ENCODE assay signal across 13 mouse cellular contexts in genomic region chr6:135817391-135817790, GRCm38 (mm10).
A peak's percentile ranks its signal among the peaks of the same experiment; 100 is the strongest.
DNase-seq lines count a peak whose midpoint lies in the region; TF ChIP-seq lines count a peak whose summit lies in the region.
"Had no signal": no experiment of that assay in that cellular context is flagged by ENCODE, and none has a peak within 500 bp of the region (broad histone marks: within the 10 kb centered on the region; RNA-seq: fewer than 3 reads in every experiment).

No protein-coding gene starts in this region.

- DNase-seq in gastrocnemius, postnatal 25 days: peak; percentile 15
- no peak for DNase-seq in gastrocnemius, adult 8-10 months (ENCODE audit: low spot score in 2 of 2)
- no peak for DNase-seq in layer of hippocampus, adult 2 months (ENCODE audit: low spot score in 2 of 2)
- DNase-seq in layer of hippocampus, adult 9-11 months: no peak
- DNase-seq in Muller cell, postnatal 12 days (ENCODE audit: inconsistent ontology term): peak; percentile 86
- DNase-seq in kidney, postnatal 10 days: peak; percentile 13
- DNase-seq in T-cell, adult 2 months (ENCODE audit: low spot score): no peak
- DNase-seq: adrenal gland, adult 8-10 months; forebrain, postnatal 0 days; heart, postnatal 36 days had no signal

- peak overlapping the region; percentile 61 for H3K27ac ChIP-seq in layer of hippocampus, adult 2 months
- H3K27ac ChIP-seq: heart, embryonic 15.5 days; hindbrain, embryonic 13.5 days; midbrain, embryonic 10.5 days had no signal

- H3K4me3 ChIP-seq in layer of hippocampus, adult 2 months: no peak overlapping the region
- H3K4me3 ChIP-seq: heart, embryonic 15.5 days; hindbrain, embryonic 13.5 days; midbrain, embryonic 10.5 days had no signal

- no peak for TF ChIP-seq CTCF in layer of hippocampus, adult 2 months (conservative IDR thresholded peaks at IDR 0.05)

Comparison
In these comparisons a context has a peak if more than half of its experiments do, and no peak if none do; other contexts are left out.
1. DNase-seq: peak in gastrocnemius, postnatal 25 days (single experiment), Muller cell, postnatal 12 days (single experiment) and kidney, postnatal 10 days (single experiment); none in gastrocnemius, adult 8-10 months (0 of 2), layer of hippocampus, adult 2 months (0 of 2), layer of hippocampus, adult 9-11 months (single experiment) and T-cell, adult 2 months (single experiment).